Mouse (Mus musculus) ES-Bruce4 (cell line): ENCODE results near the gene Thbs1.

Experiments used
- CTCF ChIP-seq: IDR thresholded peaks from one replicate; pipeline ENCODE4 v1.8.1; 2011; ENCODE audit warnings: low read depth, low read length
- EP300 ChIP-seq: IDR thresholded peaks from 2 replicates; pipeline ENCODE4 v1.6.1; 2011; ENCODE audit warnings: low read depth, low read length; ENCODE audit not compliant: insufficient read depth
- POLR2A ChIP-seq: IDR thresholded peaks from one replicate; pipeline ENCODE4 v1.8.1; 2011; ENCODE audit warnings: low read length; ENCODE audit not compliant: insufficient read depth

- no peak for TF ChIP-seq CTCF
- no peak for TF ChIP-seq POLR2A
- no peak for TF ChIP-seq EP300
Measured at GRCm38 (mm10) chr2:118168225-118168624, 56.5 kb downstream of the Thbs1 start.
